Mouse (Mus musculus): ENCODE results near the gene Tsen2. TPM values are rescaled to one million over a fixed set of nuclear protein-coding genes. Genes with fewer than 3 reads are reported as not detected.

Tsen2 gene
- polyA plus RNA-seq, 1 experiment from 2014 or later: 36.5 TPM

GRCm38 (mm10) chr6:115511447-115511846 is 33.0 kb upstream of the Tsen2 start:
- ATAC-seq: no peak
- no peak overlapping the region for H3K9ac ChIP-seq (ENCODE audit: low read depth, low read length)
- H3K9me3 ChIP-seq (replicated peaks; ENCODE audit: control insufficient read depth, low read length, poor library complexity, severe bottlenecking): no peaks in the 10 kb centered on the region
- no peak overlapping the region for H3K4me3 ChIP-seq (ENCODE audit: low read depth, low read length)
- H3K4me2 ChIP-seq (ENCODE audit: low read length): no peak overlapping the region
- H3K4me1 ChIP-seq (ENCODE audit: control insufficient read depth, insufficient read depth, low read length): no peaks in the 10 kb centered on the region
- H3K27me3 ChIP-seq (ENCODE audit: control insufficient read depth, insufficient read depth, low read depth, low read length): no peaks in the 10 kb centered on the region
- 83% methylated on average over 3 of the region's 3 CpGs for WGBS
- no peaks in the 10 kb centered on the region for H3K36me3 ChIP-seq (ENCODE audit: control insufficient read depth, insufficient read depth, low read length)
- H3K27ac ChIP-seq (ENCODE audit: low read length): no peak overlapping the region

GRCm38 (mm10) chr6:115513207-115513606 is 31.3 kb upstream of the Tsen2 start:
- H3K27ac ChIP-seq (ENCODE audit: low read length): no peak overlapping the region
- H3K4me3 ChIP-seq (ENCODE audit: low read depth, low read length): no peak overlapping the region
- no peaks in the 10 kb centered on the region for H3K36me3 ChIP-seq (ENCODE audit: control insufficient read depth, insufficient read depth, low read length)
- no peak for ATAC-seq
- 95% methylated on average over 4 of the region's 4 CpGs for WGBS
- H3K27me3 ChIP-seq (ENCODE audit: control insufficient read depth, insufficient read depth, low read depth, low read length): no peaks in the 10 kb centered on the region
- no peaks in the 10 kb centered on the region for H3K9me3 ChIP-seq (replicated peaks; ENCODE audit: control insufficient read depth, low read length, poor library complexity, severe bottlenecking)
- H3K4me1 ChIP-seq (ENCODE audit: control insufficient read depth, insufficient read depth, low read length): no peaks in the 10 kb centered on the region
- H3K4me2 ChIP-seq (ENCODE audit: low read length): no peak overlapping the region
- H3K9ac ChIP-seq (ENCODE audit: low read depth, low read length): no peak overlapping the region

DNA sequence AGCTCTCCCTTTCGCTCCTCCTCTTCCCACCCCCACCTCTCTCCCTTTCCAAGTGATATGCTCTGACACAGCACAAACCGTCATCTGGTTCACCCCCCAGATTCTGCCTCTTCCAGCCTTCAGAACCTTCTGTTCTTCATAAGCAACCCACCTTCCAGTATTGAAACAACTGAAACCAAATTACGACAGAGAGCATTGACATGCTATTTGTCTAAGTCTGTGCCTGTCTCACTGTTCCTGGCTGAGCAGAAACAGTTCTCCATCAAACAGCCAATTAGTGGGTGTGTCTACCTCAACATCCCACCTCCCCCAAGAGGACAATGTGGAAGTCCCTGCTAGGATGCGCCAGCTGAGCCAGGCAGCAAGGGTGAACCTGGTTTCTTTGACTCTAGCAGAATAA is 26.6 kb upstream of the Tsen2 start:
- Histone ChIP-seq H3K36me3 (ENCODE audit: control insufficient read depth, insufficient read depth, low read length) (no peaks in the 10 kb centered on the region), H3K4me2 (ENCODE audit: low read length) (no peak overlapping the region), H3K4me3 (ENCODE audit: low read depth, low read length) (no peak overlapping the region), H3K4me1 (ENCODE audit: control insufficient read depth, insufficient read depth, low read length) (no peaks in the 10 kb centered on the region), H3K27ac (ENCODE audit: low read length) (no peak overlapping the region), H3K27me3 (ENCODE audit: control insufficient read depth, insufficient read depth, low read depth, low read length) (no peaks in the 10 kb centered on the region), H3K9ac (ENCODE audit: low read depth, low read length) (no peak overlapping the region), H3K9me3 (replicated peaks; ENCODE audit: control insufficient read depth, low read length, poor library complexity, severe bottlenecking) (no peaks in the 10 kb centered on the region)
- ATAC-seq: no peak
- 78% methylated on average over 4 of the region's 4 CpGs for WGBS

DNA sequence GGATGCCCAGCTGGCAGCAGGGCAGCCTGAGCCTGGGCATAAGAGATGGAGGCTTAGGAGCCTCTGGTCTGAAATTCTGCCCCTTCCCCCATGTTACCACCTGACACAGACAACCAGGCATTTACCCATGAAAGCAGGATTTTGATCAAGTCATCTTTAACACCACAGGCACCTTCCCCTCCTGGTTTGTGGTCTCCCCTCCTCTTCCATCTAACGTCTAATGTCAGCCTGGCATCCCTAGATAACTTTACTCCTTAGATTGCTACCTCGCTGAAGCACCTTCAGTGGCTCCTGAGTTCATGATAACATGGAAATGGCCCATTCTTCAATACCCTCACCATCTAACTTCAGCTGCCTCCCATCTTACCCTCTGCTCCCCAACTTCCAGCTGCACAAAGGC is 26.1 kb upstream of the Tsen2 start:
- H3K4me1 ChIP-seq (ENCODE audit: control insufficient read depth, insufficient read depth, low read length): no peaks in the 10 kb centered on the region
- no peak overlapping the region for H3K27ac ChIP-seq (ENCODE audit: low read length)
- H3K9me3 ChIP-seq (replicated peaks; ENCODE audit: control insufficient read depth, low read length, poor library complexity, severe bottlenecking): no peaks in the 10 kb centered on the region
- no peaks in the 10 kb centered on the region for H3K27me3 ChIP-seq (ENCODE audit: control insufficient read depth, insufficient read depth, low read depth, low read length)
- no peaks in the 10 kb centered on the region for H3K36me3 ChIP-seq (ENCODE audit: control insufficient read depth, insufficient read depth, low read length)
- 74% methylated on average over 2 of the region's 2 CpGs for WGBS
- H3K4me3 ChIP-seq (ENCODE audit: low read depth, low read length): no peak overlapping the region
- H3K9ac ChIP-seq (ENCODE audit: low read depth, low read length): no peak overlapping the region
- H3K4me2 ChIP-seq (ENCODE audit: low read length): no peak overlapping the region
- ATAC-seq: no peak

DNA sequence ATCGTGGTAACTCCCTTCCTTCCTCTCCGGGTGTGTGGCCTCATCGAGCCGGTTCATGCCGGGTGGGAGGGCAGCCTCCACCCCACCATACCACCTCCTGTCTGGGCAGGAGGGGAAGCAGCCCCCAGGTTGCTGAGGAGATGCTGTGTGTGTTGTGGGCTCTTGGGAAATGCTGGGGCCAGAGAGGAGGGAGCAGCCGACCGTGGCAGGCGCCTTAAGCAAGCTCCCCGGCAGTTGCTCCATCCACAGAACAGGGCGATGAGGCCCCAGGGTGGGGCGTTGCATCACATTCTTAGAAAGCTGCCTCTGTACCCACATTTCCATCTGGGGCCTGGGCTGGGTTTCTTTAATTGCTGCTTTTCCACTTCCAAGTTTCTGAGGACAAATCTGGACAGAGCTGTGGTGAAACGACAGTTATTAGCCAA is 25.2 kb upstream of the Tsen2 start:
- no peak overlapping the region for H3K27ac ChIP-seq (ENCODE audit: low read length)
- H3K4me2 ChIP-seq (ENCODE audit: low read length): no peak overlapping the region
- no peaks in the 10 kb centered on the region for H3K36me3 ChIP-seq (ENCODE audit: control insufficient read depth, insufficient read depth, low read length)
- whole genome bisulfite sequencing: 46% methylated on average over 12 of the region's 12 CpGs
- no peak overlapping the region for H3K4me3 ChIP-seq (ENCODE audit: low read depth, low read length)
- no peaks in the 10 kb centered on the region for H3K9me3 ChIP-seq (replicated peaks; ENCODE audit: control insufficient read depth, low read length, poor library complexity, severe bottlenecking)
- no peak overlapping the region for H3K9ac ChIP-seq (ENCODE audit: low read depth, low read length)
- no peaks in the 10 kb centered on the region for H3K27me3 ChIP-seq (ENCODE audit: control insufficient read depth, insufficient read depth, low read depth, low read length)
- ATAC-seq: no peak
- no peaks in the 10 kb centered on the region for H3K4me1 ChIP-seq (ENCODE audit: control insufficient read depth, insufficient read depth, low read length)

DNA sequence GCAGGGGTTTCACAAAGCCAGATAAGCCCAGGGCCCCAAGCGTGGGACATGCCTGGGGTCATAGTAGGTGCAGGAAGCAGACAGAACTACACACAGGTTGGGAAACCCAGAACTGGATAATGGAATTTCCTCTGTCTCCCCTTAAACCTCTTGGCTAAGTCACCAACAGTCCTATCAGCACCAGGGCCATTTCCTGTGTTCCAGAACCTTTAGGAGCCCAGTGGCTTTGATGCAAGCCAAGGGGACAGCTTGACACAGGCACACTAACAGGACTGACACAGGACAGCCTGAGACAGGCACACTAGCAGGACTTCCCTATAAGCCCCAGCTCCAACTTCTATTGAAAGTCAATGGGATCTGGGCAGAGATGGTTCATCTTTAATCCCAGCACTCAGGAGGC is 22.5 kb upstream of the Tsen2 start:
- WGBS: 84% methylated on average over 1 of the region's 1 CpGs
- no peak overlapping the region for H3K9ac ChIP-seq (ENCODE audit: low read depth, low read length)
- no peak overlapping the region for H3K27ac ChIP-seq (ENCODE audit: low read length)
- no peaks in the 10 kb centered on the region for H3K36me3 ChIP-seq (ENCODE audit: control insufficient read depth, insufficient read depth, low read length)
- no peak for ATAC-seq
- no peaks in the 10 kb centered on the region for H3K27me3 ChIP-seq (ENCODE audit: control insufficient read depth, insufficient read depth, low read depth, low read length)
- no peak overlapping the region for H3K4me2 ChIP-seq (ENCODE audit: low read length)
- no peak overlapping the region for H3K4me3 ChIP-seq (ENCODE audit: low read depth, low read length)
- no peaks in the 10 kb centered on the region for H3K4me1 ChIP-seq (ENCODE audit: control insufficient read depth, insufficient read depth, low read length)
- H3K9me3 ChIP-seq (replicated peaks; ENCODE audit: control insufficient read depth, low read length, poor library complexity, severe bottlenecking): no peaks in the 10 kb centered on the region

GRCm38 (mm10) chr6:115522691-115523146 is 21.7 kb upstream of the Tsen2 start:
- no peaks in the 10 kb centered on the region for H3K9me3 ChIP-seq (replicated peaks; ENCODE audit: control insufficient read depth, low read length, poor library complexity, severe bottlenecking)
- H3K4me2 ChIP-seq (ENCODE audit: low read length): no peak overlapping the region
- WGBS: 83% methylated on average over 6 of the region's 6 CpGs
- no peaks in the 10 kb centered on the region for H3K36me3 ChIP-seq (ENCODE audit: control insufficient read depth, insufficient read depth, low read length)
- no peaks in the 10 kb centered on the region for H3K4me1 ChIP-seq (ENCODE audit: control insufficient read depth, insufficient read depth, low read length)
- H3K27me3 ChIP-seq (ENCODE audit: control insufficient read depth, insufficient read depth, low read depth, low read length): no peaks in the 10 kb centered on the region
- H3K27ac ChIP-seq (ENCODE audit: low read length): no peak overlapping the region
- no peak overlapping the region for H3K4me3 ChIP-seq (ENCODE audit: low read depth, low read length)
- no peak for ATAC-seq
- no peak overlapping the region for H3K9ac ChIP-seq (ENCODE audit: low read depth, low read length)

DNA sequence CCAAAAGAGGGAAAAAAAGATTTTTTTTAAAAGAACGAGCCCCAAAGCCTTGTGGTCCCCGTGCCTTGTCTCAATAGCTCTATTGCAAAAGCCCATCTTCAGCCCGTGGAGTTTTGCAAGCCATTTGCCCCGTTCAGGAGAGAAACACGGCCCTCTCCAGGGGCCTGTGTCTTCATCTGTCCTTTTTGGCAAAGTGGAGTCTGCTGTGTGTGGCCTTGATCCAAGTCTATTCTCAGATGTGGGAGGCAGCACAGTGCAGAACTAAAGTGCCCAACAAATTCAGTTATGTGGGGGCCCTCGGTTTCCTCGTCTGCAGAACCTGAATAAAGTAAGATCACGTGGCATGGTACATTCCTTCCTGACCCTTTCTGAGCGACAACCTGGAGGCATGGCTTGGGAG is 21.3 kb upstream of the Tsen2 start:
- Histone ChIP-seq H3K36me3 (ENCODE audit: control insufficient read depth, insufficient read depth, low read length) (no peaks in the 10 kb centered on the region), H3K27ac (ENCODE audit: low read length) (no peak overlapping the region), H3K4me1 (ENCODE audit: control insufficient read depth, insufficient read depth, low read length) (no peaks in the 10 kb centered on the region), H3K9ac (ENCODE audit: low read depth, low read length) (no peak overlapping the region), H3K4me3 (ENCODE audit: low read depth, low read length) (no peak overlapping the region), H3K4me2 (ENCODE audit: low read length) (no peak overlapping the region), H3K9me3 (replicated peaks; ENCODE audit: control insufficient read depth, low read length, poor library complexity, severe bottlenecking) (no peaks in the 10 kb centered on the region), H3K27me3 (ENCODE audit: control insufficient read depth, insufficient read depth, low read depth, low read length) (no peaks in the 10 kb centered on the region)
- no peak for ATAC-seq
- WGBS: 75% methylated on average over 9 of the region's 9 CpGs

- H3K9ac ChIP-seq (ENCODE audit: low read depth, low read length): no peak overlapping the region
- no peaks in the 10 kb centered on the region for H3K9me3 ChIP-seq (replicated peaks; ENCODE audit: control insufficient read depth, low read length, poor library complexity, severe bottlenecking)
- no peaks in the 10 kb centered on the region for H3K4me1 ChIP-seq (ENCODE audit: control insufficient read depth, insufficient read depth, low read length)
- H3K4me2 ChIP-seq (ENCODE audit: low read length): no peak overlapping the region
- no peak overlapping the region for H3K27ac ChIP-seq (ENCODE audit: low read length)
- WGBS: 86% methylated on average over 9 of the region's 9 CpGs
- ATAC-seq: no peak
- H3K4me3 ChIP-seq (ENCODE audit: low read depth, low read length): no peak overlapping the region
- no peaks in the 10 kb centered on the region for H3K27me3 ChIP-seq (ENCODE audit: control insufficient read depth, insufficient read depth, low read depth, low read length)
- no peaks in the 10 kb centered on the region for H3K36me3 ChIP-seq (ENCODE audit: control insufficient read depth, insufficient read depth, low read length)
These were observed 19.9 kb upstream of the Tsen2 start for GRCm38 (mm10) chr6:115524449-115524990.

Measured in midbrain, embryonic 16.5 days (tissue).